Mouse (Mus musculus): ENCODE measurements at regions not wholly inside any gene's neighbourhood (a gene's known extent, or its start where the extent isn't known, plus 50 kb on each side); places are given as distances from the start of the nearest gene placed in this dataset.

DNA sequence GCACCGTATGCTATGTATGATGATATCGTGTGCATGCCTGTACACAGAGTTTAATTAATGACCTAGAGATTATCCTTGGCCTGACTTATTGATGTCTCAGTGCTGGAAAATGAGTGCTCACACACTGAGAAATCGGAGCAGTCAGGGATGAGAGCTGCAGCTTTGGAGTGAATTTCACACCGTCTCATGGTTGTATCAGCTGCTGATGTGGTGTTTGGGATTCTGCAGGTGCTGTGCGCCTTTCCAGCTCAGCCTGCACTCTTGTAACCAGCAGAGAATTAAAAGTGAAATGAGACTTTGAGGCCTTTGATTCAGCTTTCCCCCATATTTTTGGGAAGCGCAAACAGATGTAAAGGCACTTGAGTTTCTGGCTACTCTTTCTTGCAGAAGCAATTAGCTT, 100.6 kb upstream of the Fam92a start:
- Histone ChIP-seq H3K4me2 (ENCODE audit: insufficient read depth, low read depth, poor library complexity, severe bottlenecking) (no peak overlapping the region), H3K27me3 (replicated peaks) (no peaks in the 10 kb centered on the region), H3K36me3 (replicated peaks in 1 of 2; ENCODE audit: control insufficient read depth in 1 of 2, insufficient read depth in 1 of 2, low read length in 1 of 2) (no peaks in the 10 kb centered on the region), H3K9me3 (replicated peaks; ENCODE audit: low read length) (no peaks in the 10 kb centered on the region), H3K27ac (ENCODE audit: insufficient read depth, low read depth) (no peak overlapping the region), H3K9ac (ENCODE audit: insufficient read depth, low read depth) (no peak overlapping the region), H3K79me2 (replicated peaks; ENCODE audit: control insufficient read depth, extremely low read depth, insufficient read depth, poor library complexity, severe bottlenecking) (no peaks in the 10 kb centered on the region), H3K4me3 (replicated peaks in 1 of 3; ENCODE audit: low read depth in 2 of 3, low read length in 2 of 3, poor library complexity in 1 of 3) (no peak overlapping the region), H3K4me1 (ENCODE audit: control insufficient read depth in 1 of 2, insufficient read depth in 2 of 2) (no peaks in the 10 kb centered on the region)
- DNase-seq (ENCODE audit: extremely low read depth) = no peak
- TF ChIP-seq BHLHE40 (IDR thresholded peaks at IDR 0.05; ENCODE audit: low read depth, low read length) (no peak), ZNF384 (IDR thresholded peaks at IDR 0.05; ENCODE audit: low read depth, low read length) (no peak), MEF2A (IDR thresholded peaks at IDR 0.05; ENCODE audit: borderline replicate concordance, low read depth, low read length) (no peak), MAX (IDR thresholded peaks at IDR 0.05; ENCODE audit: low read length) (no peak), EP300 (IDR thresholded peaks at IDR 0.05; ENCODE audit: low read length) (no peak), RAD21 (IDR thresholded peaks at IDR 0.05; ENCODE audit: low read depth, low read length) (no peak)
- in situ Hi-C loops (cut with MboI; ENCODE audit: low pct_ligation_motif_present, low pct_unique_long_range_greater_than_20kb, low sequenced_read_pairs) (no loop called here), dilution Hi-C loops (cut with MboI; ENCODE audit: extremely low pct_ligation_motif_present, extremely low pct_unique_long_range_greater_than_20kb, low sequenced_read_pairs) (no loop called here)

DNA sequence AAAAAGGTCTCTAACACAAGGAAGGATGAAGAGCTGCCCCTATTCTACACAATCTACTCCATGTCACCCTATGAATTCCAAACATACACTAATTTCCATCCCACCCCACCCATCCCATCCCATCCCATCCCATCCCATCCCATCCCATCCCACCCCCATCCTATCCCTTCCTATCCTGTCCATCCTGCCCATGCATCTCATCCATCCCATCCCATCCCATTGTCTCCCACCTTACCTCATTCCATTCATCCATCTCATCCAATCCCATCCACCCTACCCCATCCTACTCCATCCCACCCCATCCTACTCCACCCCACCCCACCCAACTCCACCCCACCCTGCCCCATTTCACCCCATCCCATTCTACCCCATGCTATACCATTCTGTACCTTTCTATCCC, 91.9 kb upstream of the Fam92a start:
- no peak for DNase-seq (ENCODE audit: extremely low read depth)
- H3K27me3 ChIP-seq (replicated peaks) = no peaks in the 10 kb centered on the region
- no peak overlapping the region for H3K4me3 ChIP-seq (replicated peaks in 1 of 3; ENCODE audit: low read depth in 2 of 3, low read length in 2 of 3, poor library complexity in 1 of 3)
- no peak overlapping the region for H3K4me2 ChIP-seq (ENCODE audit: insufficient read depth, low read depth, poor library complexity, severe bottlenecking)
- dilution Hi-C loops (cut with MboI; ENCODE audit: extremely low pct_ligation_motif_present, extremely low pct_unique_long_range_greater_than_20kb, low sequenced_read_pairs) (no loop called here), in situ Hi-C loops (cut with MboI; ENCODE audit: low pct_ligation_motif_present, low pct_unique_long_range_greater_than_20kb, low sequenced_read_pairs) (no loop called here)
- H3K27ac ChIP-seq (ENCODE audit: insufficient read depth, low read depth) = no peak overlapping the region
- no peaks in the 10 kb centered on the region for H3K36me3 ChIP-seq (replicated peaks in 1 of 2; ENCODE audit: control insufficient read depth in 1 of 2, insufficient read depth in 1 of 2, low read length in 1 of 2)
- no peak for TF ChIP-seq MAFK (IDR thresholded peaks at IDR 0.05; ENCODE audit: insufficient replicate concordance, low read length)
- no peak for TF ChIP-seq USF1 (IDR thresholded peaks at IDR 0.05; ENCODE audit: low read depth, low read length)
- H3K4me1 ChIP-seq (ENCODE audit: control insufficient read depth in 1 of 2, insufficient read depth in 2 of 2) = no peaks in the 10 kb centered on the region
- H3K79me2 ChIP-seq (replicated peaks; ENCODE audit: control insufficient read depth, extremely low read depth, insufficient read depth, poor library complexity, severe bottlenecking) = no peaks in the 10 kb centered on the region
- no peaks in the 10 kb centered on the region for H3K9me3 ChIP-seq (replicated peaks; ENCODE audit: low read length)
- H3K9ac ChIP-seq (ENCODE audit: insufficient read depth, low read depth) = no peak overlapping the region

DNA sequence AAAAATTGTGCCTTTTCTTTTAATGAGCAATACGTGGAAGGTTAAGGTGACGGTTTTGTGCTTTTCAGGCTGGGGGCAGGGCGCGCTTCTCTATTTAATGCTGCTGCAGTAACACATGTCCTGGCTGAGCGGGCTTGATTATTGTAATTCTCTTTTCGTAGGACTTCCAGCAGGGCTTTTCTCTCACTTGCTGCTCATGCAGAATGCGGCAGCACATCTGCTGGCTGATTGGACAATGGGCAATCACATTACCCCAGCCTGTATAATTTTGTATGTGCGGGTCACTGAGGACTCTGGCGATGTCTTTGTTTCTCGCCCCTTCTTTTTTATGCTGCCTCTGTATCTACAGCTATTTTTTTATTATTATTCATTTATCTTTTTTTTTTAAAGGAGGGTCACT, 91.4 kb upstream of the Fam92a start:
- TF ChIP-seq POLR2AphosphoS2 (IDR thresholded peaks at IDR 0.05; ENCODE audit: low read depth, low read length) = no peak
- TF ChIP-seq EP300 (IDR thresholded peaks at IDR 0.05; ENCODE audit: low read length) = no peak
- TF ChIP-seq ETS1 (conservative IDR thresholded peaks at IDR 0.05; ENCODE audit: low read depth, low read length) = no peak
- TF ChIP-seq CTCF (conservative IDR thresholded peaks at IDR 0.05 in 1 of 2, IDR thresholded peaks at IDR 0.05 in 1 of 2; ENCODE audit: low read depth in 2 of 2, low read length in 2 of 2) = no peak
- no peak for TF ChIP-seq UBTF (IDR thresholded peaks at IDR 0.05; ENCODE audit: low read depth, low read length)
- TF ChIP-seq IRF4 (IDR thresholded peaks at IDR 0.05; ENCODE audit: low read depth, low read length) = no peak
- TF ChIP-seq MXI1 (IDR thresholded peaks at IDR 0.05; ENCODE audit: low read depth, low read length) = no peak
- no peak for TF ChIP-seq CHD2 (IDR thresholded peaks at IDR 0.05; ENCODE audit: low read length)
- no peak for TF ChIP-seq JUND (conservative IDR thresholded peaks at IDR 0.05; ENCODE audit: low read depth, low read length)
- TF ChIP-seq JUN (IDR thresholded peaks at IDR 0.05; ENCODE audit: insufficient read depth, low read depth, low read length) = no peak
- TF ChIP-seq BHLHE40 (IDR thresholded peaks at IDR 0.05; ENCODE audit: low read depth, low read length) = no peak
- TF ChIP-seq SIN3A (IDR thresholded peaks at IDR 0.05; ENCODE audit: low read length) = no peak
- in situ Hi-C loops (cut with MboI; ENCODE audit: low pct_ligation_motif_present, low pct_unique_long_range_greater_than_20kb, low sequenced_read_pairs) = no loop called here
- no peak overlapping the region for H3K4me3 ChIP-seq (replicated peaks in 1 of 3; ENCODE audit: low read depth in 2 of 3, low read length in 2 of 3, poor library complexity in 1 of 3)
- dilution Hi-C loops (cut with MboI; ENCODE audit: extremely low pct_ligation_motif_present, extremely low pct_unique_long_range_greater_than_20kb, low sequenced_read_pairs) = no loop called here
- H3K4me2 ChIP-seq (ENCODE audit: insufficient read depth, low read depth, poor library complexity, severe bottlenecking) = no peak overlapping the region
- no peak for DNase-seq (ENCODE audit: extremely low read depth)
- H3K9ac ChIP-seq (ENCODE audit: insufficient read depth, low read depth) = no peak overlapping the region
- H3K4me1 ChIP-seq (ENCODE audit: control insufficient read depth in 1 of 2, insufficient read depth in 2 of 2) = no peaks in the 10 kb centered on the region
- no peaks in the 10 kb centered on the region for H3K36me3 ChIP-seq (replicated peaks in 1 of 2; ENCODE audit: control insufficient read depth in 1 of 2, insufficient read depth in 1 of 2, low read length in 1 of 2)
- H3K27ac ChIP-seq (ENCODE audit: insufficient read depth, low read depth) = no peak overlapping the region
- no peaks in the 10 kb centered on the region for H3K79me2 ChIP-seq (replicated peaks; ENCODE audit: control insufficient read depth, extremely low read depth, insufficient read depth, poor library complexity, severe bottlenecking)
- no peaks in the 10 kb centered on the region for H3K9me3 ChIP-seq (replicated peaks; ENCODE audit: low read length)
- H3K27me3 ChIP-seq (replicated peaks) = no peaks in the 10 kb centered on the region
